Mouse (Mus musculus) liver, embryonic 11.5 days (tissue): ENCODE measurements around the gene Fam129a. TPM values are rescaled to one million over a fixed set of nuclear protein-coding genes. Genes with fewer than 3 reads are reported as not detected.

Source experiments
- ATAC-seq: fragments of 200-750 bp; cut with Nextera tagmentation; replicated peaks from 2 replicates; pipeline ENCODE4 v1.8.0; 2017; ENCODE audit warnings: moderate number of reproducible peaks, mild to moderate bottlenecking, moderate TSS enrichment, moderate library complexity; ENCODE audit not compliant: low FRiP score
- DNase-seq: peaks from one replicate; pipeline ENCODE4 v3.0.0-alpha.2; 2017; ENCODE audit warnings: low spot score
- H3K27ac ChIP-seq: fragments of 300-500 bp; sonication (generic); 2 replicates; pipeline ENCODE4 v1.5.1; 2014; ENCODE audit warnings: mild to moderate bottlenecking, low read depth, low read length, control low read depth
- H3K27me3 ChIP-seq: fragments of 300-500 bp; sonication (generic); replicated peaks from 2 replicates; pipeline ENCODE4 v1.6.1; 2014; ENCODE audit warnings: low read length, mixed read lengths; ENCODE audit not compliant: control insufficient read depth, insufficient read depth
- H3K36me3 ChIP-seq: fragments of 300-500 bp; sonication (generic); 2 replicates; pipeline ENCODE4 v1.6.1; 2014; ENCODE audit warnings: mild to moderate bottlenecking, low read length, moderate library complexity, mixed read lengths; ENCODE audit not compliant: control insufficient read depth, insufficient read depth
- H3K4me1 ChIP-seq: fragments of 300-500 bp; sonication (generic); replicated peaks from 2 replicates; pipeline ENCODE4 v1.6.1; 2014; ENCODE audit warnings: low read length, mixed read lengths; ENCODE audit not compliant: control insufficient read depth, insufficient read depth
- H3K4me2 ChIP-seq: fragments of 300-500 bp; sonication (generic); 2 replicates; pipeline ENCODE4 v1.6.1; 2014; ENCODE audit warnings: mild to moderate bottlenecking, control low read depth, moderate library complexity
- H3K4me3 ChIP-seq: fragments of 300-500 bp; sonication (generic); 2 replicates; pipeline ENCODE4 v1.5.1; 2014; ENCODE audit warnings: low read depth, low read length, control low read depth
- H3K9ac ChIP-seq: fragments of 300-500 bp; sonication (generic); 2 replicates; pipeline ENCODE4 v1.6.1; 2014; ENCODE audit warnings: low read depth, low read length, control low read depth
- H3K9me3 ChIP-seq: fragments of 300-500 bp; sonication (generic); 2 replicates; pipeline ENCODE4 v1.6.1; 2016; ENCODE audit warnings: low read length, inconsistent platforms, mixed read lengths; ENCODE audit not compliant: control insufficient read depth
- WGBS: fragments of 180-500 bp; shearing (Covaris S2); extraction: QIAGEN DNeasy Blood & Tissue Kit; methylation state at CpG from one replicate; pipeline ENCODE4 v1.1.7; 2014; 5-methylcytosine and 5-hydroxymethylcytosine counted together
- polyA plus RNA-seq: library from polyadenylated mRNA; unstranded; fragments of >200 nt; fragmentation: Nextera tagmentation; extraction: Ambion mirVana; gene quantifications from 2 replicates; pipeline ENCODE4 v1.2.1, GENCODE M21; 2014

The Fam129a gene
- polyA plus RNA-seq, 1 experiment from 2014 or later = 3.0 TPM

DNA sequence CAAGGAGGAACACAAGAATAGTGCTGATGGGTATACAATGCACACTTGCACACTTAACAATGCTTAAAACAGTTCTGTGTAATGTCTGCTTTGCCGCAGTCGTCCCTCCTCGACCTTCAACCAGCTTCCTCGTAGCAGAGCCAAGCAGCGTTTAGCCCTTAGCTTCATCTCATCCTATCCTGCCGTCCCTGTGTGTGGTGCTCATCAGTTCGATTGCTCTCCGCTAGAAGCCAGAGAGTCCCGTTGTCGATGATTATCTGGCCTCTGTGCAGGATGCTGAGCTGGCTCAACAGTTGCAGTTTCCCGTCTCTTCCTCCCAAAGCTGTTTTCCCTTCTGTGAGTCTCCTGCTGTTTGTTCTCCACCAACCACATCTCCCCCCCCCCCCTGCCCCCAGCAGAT is 10.4 kb upstream of the Fam129a start:
- Histone ChIP-seq H3K27ac (no peak overlapping the region), H3K4me3 (no peak overlapping the region), H3K4me1 (no peaks in the 10 kb centered on the region), H3K4me2 (no peak overlapping the region), H3K36me3 (no peaks in the 10 kb centered on the region), H3K27me3 (no peaks in the 10 kb centered on the region), H3K9me3 (no peaks in the 10 kb centered on the region), H3K9ac (no peak overlapping the region)
- DNase-seq (no peak), ATAC-seq (no peak)
- 55% methylated on average over 11 of the region's 11 CpGs for WGBS

DNA sequence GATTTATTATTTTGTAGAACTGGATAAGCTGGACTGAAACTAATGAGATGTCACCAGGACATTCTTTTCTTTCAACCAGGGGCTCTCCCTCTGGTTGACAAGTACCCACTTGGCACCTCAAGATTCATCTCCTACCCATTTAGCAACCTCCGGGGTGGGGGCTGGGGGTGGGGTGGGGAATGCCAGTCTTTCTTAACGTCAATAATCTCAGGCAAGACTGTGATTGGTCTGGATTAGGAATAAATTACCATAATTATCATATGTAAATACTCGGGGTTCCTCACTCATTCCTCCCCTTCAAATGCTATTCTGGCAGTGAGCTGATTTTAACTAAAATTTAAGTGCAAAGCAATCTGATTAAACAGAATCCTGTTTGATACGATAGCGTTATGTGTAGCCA is 7.6 kb upstream of the Fam129a start:
- Histone ChIP-seq H3K9ac (no peak overlapping the region), H3K4me2 (no peak overlapping the region), H3K9me3 (no peaks in the 10 kb centered on the region), H3K36me3 (no peaks in the 10 kb centered on the region), H3K27me3 (no peaks in the 10 kb centered on the region), H3K27ac (no peak overlapping the region), H3K4me3 (no peak overlapping the region), H3K4me1 (no peaks in the 10 kb centered on the region)
- WGBS = 55% methylated on average over 5 of the region's 5 CpGs
- DNase-seq (no peak), ATAC-seq (no peak)

DNA sequence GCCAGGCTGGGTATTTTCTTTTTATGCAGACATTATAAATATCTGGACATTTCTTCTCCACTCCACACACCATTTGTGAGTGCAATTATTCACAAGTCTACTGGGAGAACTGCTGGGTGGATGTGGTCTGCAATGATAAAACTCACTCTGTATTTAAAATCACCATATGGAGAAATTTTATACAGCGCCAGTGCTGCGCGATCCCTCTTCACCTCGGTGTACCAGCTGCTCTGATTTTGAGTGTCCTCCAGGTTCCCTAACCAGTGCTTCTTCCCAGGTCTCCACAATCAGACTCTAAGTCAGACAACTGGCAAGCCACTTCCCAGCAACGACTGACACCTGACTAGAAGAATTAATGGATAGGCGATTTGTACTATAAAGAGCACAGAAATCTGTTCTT is 7.1 kb upstream of the Fam129a start:
- 47% methylated on average over 6 of the region's 6 CpGs for WGBS
- Histone ChIP-seq H3K27ac (no peak overlapping the region), H3K27me3 (no peaks in the 10 kb centered on the region), H3K36me3 (no peaks in the 10 kb centered on the region), H3K4me2 (no peak overlapping the region), H3K9ac (no peak overlapping the region), H3K9me3 (no peaks in the 10 kb centered on the region), H3K4me1 (no peaks in the 10 kb centered on the region), H3K4me3 (no peak overlapping the region)
- no peak for ATAC-seq
- DNase-seq = no peak

DNA sequence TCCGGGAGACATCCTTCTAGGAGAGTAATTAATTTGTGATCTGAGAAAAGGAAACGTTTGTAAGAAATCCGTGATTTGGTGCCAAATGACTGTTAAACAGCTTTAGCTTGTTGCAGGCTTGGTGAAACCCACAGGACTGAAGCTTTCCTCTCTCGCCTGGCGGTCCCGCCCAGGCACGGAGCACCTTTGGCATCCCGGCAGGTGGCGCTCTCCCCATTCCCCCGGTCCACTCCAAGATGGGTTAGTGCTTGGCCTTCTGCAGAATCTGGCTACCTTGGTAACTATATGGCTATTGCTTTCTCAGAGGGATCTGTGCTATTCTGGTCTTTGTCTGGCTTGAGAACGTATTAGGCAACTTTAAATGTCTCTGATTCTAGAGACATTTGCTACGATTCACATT is 6.6 kb upstream of the Fam129a start:
- no peak overlapping the region for H3K4me3 ChIP-seq
- 15% methylated on average over 12 of the region's 12 CpGs for WGBS

DNA sequence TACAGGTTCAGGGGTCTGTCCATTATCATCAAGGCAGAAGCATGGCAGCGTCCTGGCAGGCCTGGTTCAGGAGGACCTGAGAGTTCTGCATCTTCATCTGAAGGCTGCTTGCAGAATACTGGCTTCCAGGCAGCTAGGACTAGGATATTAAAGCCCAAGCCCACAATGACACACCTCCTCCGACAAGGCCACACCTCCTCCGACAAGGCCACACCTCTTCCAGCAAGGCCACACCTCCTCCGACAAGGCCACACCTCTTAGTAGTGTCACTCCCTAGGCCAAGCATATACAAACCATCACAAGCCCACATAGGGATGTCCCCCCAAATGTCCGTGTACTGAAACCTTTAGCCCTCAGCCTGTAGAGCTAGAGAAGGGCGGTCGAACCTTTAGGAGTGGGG is 2.3 kb upstream of the Fam129a start:
- 58% methylated on average over 7 of the region's 7 CpGs for WGBS
- no peak overlapping the region for H3K27ac ChIP-seq
- H3K36me3 ChIP-seq = no peaks in the 10 kb centered on the region
- H3K4me3 ChIP-seq = no peak overlapping the region
- no peak for DNase-seq
- no peak overlapping the region for H3K9ac ChIP-seq
- ATAC-seq = 0 out of 2 replicates have a peak, but pooled peaks have one; percentile 35
- H3K4me1 ChIP-seq = peaks cover 12% of the 10 kb centered on the region
- H3K4me2 ChIP-seq = no peak overlapping the region
- H3K9me3 ChIP-seq = no peaks in the 10 kb centered on the region
- peaks cover 14% of the 10 kb centered on the region for H3K27me3 ChIP-seq

More for the DNA sequence above, 6.6 kb upstream of the Fam129a start:
- H3K4me2 ChIP-seq = no peak overlapping the region
- no peaks in the 10 kb centered on the region for H3K36me3 ChIP-seq
- no peak overlapping the region for H3K9ac ChIP-seq
- H3K27ac ChIP-seq = no peak overlapping the region
- ATAC-seq (0 out of 2 replicates have a peak, but pooled peaks have one; percentile 62), DNase-seq (peak; percentile 73)
- no peaks in the 10 kb centered on the region for H3K27me3 ChIP-seq
- no peaks in the 10 kb centered on the region for H3K4me1 ChIP-seq
- no peaks in the 10 kb centered on the region for H3K9me3 ChIP-seq

DNA sequence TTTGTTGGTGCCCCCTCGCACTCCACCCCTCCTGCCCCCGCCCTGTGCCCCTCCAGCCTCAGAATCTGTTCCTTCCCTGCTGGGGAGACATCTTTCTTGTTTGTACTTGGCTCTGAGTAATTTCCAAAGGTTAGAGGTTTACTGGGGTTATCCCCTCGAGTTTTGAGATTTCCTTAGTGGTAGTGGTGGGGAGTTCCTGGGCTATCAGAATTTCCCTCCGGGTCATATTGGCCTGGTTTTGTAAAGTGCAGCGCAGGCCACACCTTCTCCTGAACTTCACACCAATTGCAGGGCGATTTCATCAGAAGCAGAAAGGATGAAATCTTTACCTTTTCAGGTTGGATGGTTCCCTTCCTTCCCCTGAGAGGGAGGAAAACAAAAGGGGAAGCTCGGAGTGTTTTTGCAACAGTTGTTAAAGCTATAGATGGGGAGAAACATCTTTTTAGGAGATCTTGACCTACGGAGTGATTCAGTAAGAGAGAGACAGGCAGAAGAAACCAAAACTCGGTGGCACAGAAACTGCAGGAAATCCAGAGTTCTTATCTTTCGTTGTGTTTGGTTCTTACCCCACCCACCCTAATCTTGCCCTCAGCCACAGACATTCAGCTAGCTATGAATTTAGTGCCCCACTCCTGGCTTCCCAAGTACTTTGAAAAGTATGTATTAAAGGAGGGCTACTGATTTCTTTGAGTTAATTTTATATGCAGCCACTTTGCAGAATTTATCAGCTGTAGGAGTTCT is 1.0 kb downstream of the Fam129a start:
- H3K27ac ChIP-seq = no peak overlapping the region

DNA sequence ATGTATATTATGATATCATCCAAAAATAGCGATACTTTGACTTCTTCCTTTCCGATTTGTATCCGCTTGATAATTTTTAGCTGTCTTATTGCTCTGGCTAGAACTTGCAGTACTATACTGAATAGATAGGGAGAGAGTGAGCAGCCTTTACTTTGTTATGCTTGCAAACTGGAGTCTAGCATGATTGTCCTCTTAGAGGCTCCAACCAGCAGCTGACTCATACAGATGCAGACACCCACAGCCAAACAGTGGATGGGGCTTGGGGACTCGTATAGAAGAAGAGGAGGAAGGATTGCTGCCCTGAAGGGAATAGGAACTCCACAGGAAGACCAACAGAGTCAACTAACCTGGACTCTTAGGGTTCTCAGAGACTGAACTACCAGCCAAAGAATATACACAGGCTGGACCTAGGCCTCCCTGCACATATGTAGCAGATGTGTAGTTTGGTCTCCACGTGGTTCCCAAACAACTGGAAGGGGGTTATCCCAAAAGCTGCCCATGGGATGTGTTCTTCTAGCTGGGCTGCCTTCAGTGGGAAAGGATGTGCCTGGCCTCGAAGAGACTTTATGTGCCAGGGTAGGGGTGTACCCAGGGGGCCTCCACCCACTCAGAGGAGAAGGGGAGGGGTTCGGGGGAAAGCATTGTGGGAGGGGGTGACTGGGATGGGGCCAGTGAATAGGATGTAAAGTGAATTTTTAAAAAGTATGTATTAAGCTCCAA is 1.8 kb downstream of the Fam129a start:
- Histone ChIP-seq H3K27ac (no peak overlapping the region), H3K4me3 (no peak overlapping the region), H3K9me3 (no peaks in the 10 kb centered on the region), H3K9ac (no peak overlapping the region), H3K36me3 (no peaks in the 10 kb centered on the region), H3K27me3 (peaks cover 14% of the 10 kb centered on the region), H3K4me1 (peaks cover 12% of the 10 kb centered on the region), H3K4me2 (peak overlapping the region; percentile 83; the same call in 1 of the 2 replicates)
- 70% methylated on average over 7 of the region's 7 CpGs for WGBS
- DNase-seq (no peak), ATAC-seq (no peak)

More for the DNA sequence above, 1.0 kb downstream of the Fam129a start:
- Histone ChIP-seq H3K4me3 (peak overlapping the region; percentile 45), H3K36me3 (no peaks in the 10 kb centered on the region), H3K9me3 (no peaks in the 10 kb centered on the region), H3K4me1 (peaks cover 12% of the 10 kb centered on the region), H3K4me2 (peak overlapping the region; percentile 83), H3K27me3 (peaks cover 14% of the 10 kb centered on the region), H3K9ac (no peak overlapping the region)
- WGBS = 8% methylated on average over 10 of the region's 10 CpGs
- DNase-seq (no peak), ATAC-seq (no peak)

DNA sequence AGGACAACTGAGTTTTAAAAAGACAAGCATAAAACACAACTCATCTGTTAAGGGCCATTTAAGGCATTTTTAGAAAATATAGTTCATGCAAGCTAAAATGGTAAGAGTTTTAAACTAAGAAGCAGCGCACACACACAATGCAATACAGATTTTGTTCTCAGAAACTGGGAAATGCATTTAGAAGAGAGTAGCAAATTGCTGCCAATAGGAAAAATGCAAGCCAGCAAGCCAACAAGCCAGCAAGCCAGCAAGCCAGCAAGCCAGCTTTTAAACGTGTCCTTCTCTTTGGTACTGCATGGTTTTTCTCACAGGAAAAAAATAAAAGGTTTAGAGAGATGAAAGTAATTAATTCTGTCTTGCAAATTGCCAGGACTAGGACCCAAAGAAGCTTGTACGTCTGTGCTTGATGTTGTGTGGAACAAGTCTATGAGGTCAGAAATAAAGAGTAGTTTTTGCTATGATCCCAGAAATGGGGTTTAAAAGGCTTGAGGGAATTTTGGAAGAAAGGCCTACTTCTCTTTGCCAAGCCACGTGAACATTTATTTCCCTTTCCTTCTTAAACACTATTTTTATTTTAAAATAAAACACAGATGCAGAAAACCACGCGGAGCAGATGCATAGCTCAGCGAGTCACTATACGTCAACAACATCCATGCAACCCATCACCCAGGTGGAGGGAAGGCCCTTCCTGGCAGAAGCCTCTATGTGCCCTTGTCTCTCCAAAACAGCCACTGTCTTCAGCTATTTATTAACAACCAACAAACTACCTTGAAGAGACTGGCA is 9.4 kb downstream of the Fam129a start:
- Histone ChIP-seq H3K4me1 (no peaks in the 10 kb centered on the region), H3K9ac (no peak overlapping the region), H3K27ac (no peak overlapping the region), H3K27me3 (no peaks in the 10 kb centered on the region), H3K4me3 (no peak overlapping the region), H3K36me3 (no peaks in the 10 kb centered on the region), H3K4me2 (no peak overlapping the region), H3K9me3 (no peaks in the 10 kb centered on the region)
- DNase-seq = no peak
- ATAC-seq = no peak
- WGBS = 82% methylated on average over 8 of the region's 8 CpGs
